Mouse (Mus musculus) thymus, adult 2 months (tissue): ENCODE results near the gene Atp13a3.

Source experiments
- CTCF ChIP-seq: fragments of 200-500 bp; IDR thresholded peaks from 2 replicates; pipeline ENCODE4 v1.5.1; 2012; ENCODE audit warnings: mild to moderate bottlenecking, control low read depth, low read length, moderate library complexity, borderline replicate concordance; ENCODE audit not compliant: control insufficient read depth, poor library complexity, insufficient read depth; ENCODE audit errors: extremely low read depth
- POLR2A ChIP-seq: fragments of 200-500 bp; IDR thresholded peaks from 2 replicates; pipeline ENCODE4 v1.6.1; 2012; ENCODE audit warnings: mild to moderate bottlenecking, low read length, control low read depth, moderate library complexity; ENCODE audit not compliant: control insufficient read depth, poor library complexity, insufficient read depth; ENCODE audit errors: extremely low read depth

DNA sequence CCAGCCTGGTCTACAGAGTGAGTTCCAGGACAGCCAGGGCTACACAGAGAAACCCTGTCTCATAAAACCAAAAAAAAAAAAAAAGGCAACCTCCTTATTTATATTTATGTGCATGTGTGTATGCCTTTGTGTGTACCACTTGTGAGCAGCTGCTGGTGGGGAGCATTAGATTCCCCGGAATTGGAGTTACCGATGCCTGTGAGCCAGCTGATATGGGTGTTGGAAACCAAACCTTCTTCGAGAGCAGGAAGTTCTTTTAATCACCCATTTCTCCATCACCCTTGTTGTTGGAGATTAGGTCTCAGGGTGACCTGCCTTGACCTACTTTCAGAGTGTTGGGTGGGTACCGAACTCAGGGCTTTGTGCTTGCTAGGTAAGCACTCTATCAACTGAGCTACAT lies 5.1 kb upstream of the Atp13a3 start:
- TF ChIP-seq POLR2A (no peak), CTCF (no peak)
